Mouse (Mus musculus): ENCODE results near the gene Gns.
A peak's percentile ranks its signal among the peaks of the same experiment; 100 is the strongest.

Gns gene

GRCm38 (mm10) chr10:121403104-121403503 is 38.2 kb downstream of the Gns start:
- no peak for DNase-seq (ENCODE audit: low spot score)

- DNase-seq (ENCODE audit: low spot score) = no peak
These were observed 39.1 kb downstream of the Gns start for GRCm38 (mm10) chr10:121403946-121404345.

GRCm38 (mm10) chr10:121409717-121410116 is 44.8 kb downstream of the Gns start:
- peak; percentile 87 for DNase-seq (ENCODE audit: low spot score)

GRCm38 (mm10) chr10:121411721-121412455 is 47.0 kb downstream of the Gns start:
- DNase-seq (ENCODE audit: low spot score) = no peak

- no peak for DNase-seq (ENCODE audit: low spot score)
These were observed 47.9 kb downstream of the Gns start for GRCm38 (mm10) chr10:121412824-121413223.

GRCm38 (mm10) chr10:121414127-121414526 is 49.2 kb downstream of the Gns start:
- DNase-seq (ENCODE audit: low spot score) = no peak

- DNase-seq (ENCODE audit: low spot score) = no peak
These were observed 53.9 kb downstream of the Gns start for GRCm38 (mm10) chr10:121418835-121419234.

GRCm38 (mm10) chr10:121419640-121420470 is 55.0 kb downstream of the Gns start:
- DNase-seq (ENCODE audit: low spot score) = peak; percentile 90

GRCm38 (mm10) chr10:121421023-121421422 is 56.1 kb downstream of the Gns start:
- DNase-seq (ENCODE audit: low spot score) = no peak

GRCm38 (mm10) chr10:121421657-121422290 is 56.9 kb downstream of the Gns start:
- no peak for DNase-seq (ENCODE audit: low spot score)

GRCm38 (mm10) chr10:121422294-121422693 is 57.4 kb downstream of the Gns start:
- DNase-seq (ENCODE audit: low spot score) = no peak

GRCm38 (mm10) chr10:121423541-121424349 is 58.9 kb downstream of the Gns start:
- peak; percentile 57 for DNase-seq (ENCODE audit: low spot score)

GRCm38 (mm10) chr10:121424455-121424854 is 59.6 kb downstream of the Gns start:
- no peak for DNase-seq (ENCODE audit: low spot score)

- DNase-seq (ENCODE audit: low spot score) = no peak
These were observed 60.2 kb downstream of the Gns start for GRCm38 (mm10) chr10:121425079-121425478.

GRCm38 (mm10) chr10:121425506-121426025 is 60.7 kb downstream of the Gns start:
- peak; percentile 56 for DNase-seq (ENCODE audit: low spot score)

GRCm38 (mm10) chr10:121426458-121427070 is 61.7 kb downstream of the Gns start:
- peak; percentile 90 for DNase-seq (ENCODE audit: low spot score)

- no peak for DNase-seq (ENCODE audit: low spot score)
These were observed 62.2 kb downstream of the Gns start for GRCm38 (mm10) chr10:121427136-121427535.

GRCm38 (mm10) chr10:121428011-121428711 is 63.3 kb downstream of the Gns start:
- DNase-seq (ENCODE audit: low spot score) = no peak

GRCm38 (mm10) chr10:121429089-121429488 is 64.2 kb downstream of the Gns start:
- DNase-seq (ENCODE audit: low spot score) = peak; percentile 79

- DNase-seq (ENCODE audit: low spot score) = no peak
These were observed 64.7 kb downstream of the Gns start for GRCm38 (mm10) chr10:121429581-121429980.

Data from MN1 (cell line).